Mouse (Mus musculus) CH12.LX (cell line): ENCODE data around the gene Pus7l. TPM values are rescaled to one million over a fixed set of nuclear protein-coding genes. Genes with fewer than 3 reads are reported as not detected.

Source experiments
- DNase-seq: peaks from one replicate; pipeline ENCODE4 v3.0.0-alpha.2; 2013; ENCODE audit errors: extremely low read depth
- H3K27ac ChIP-seq: 2 replicates; pipeline ENCODE4 v1.5.1; 2012; ENCODE audit warnings: low read depth, mild to moderate bottlenecking, control low read depth, moderate library complexity; ENCODE audit not compliant: insufficient read depth
- H3K27me3 ChIP-seq: replicated peaks from 2 replicates; pipeline ENCODE3; 2012; ENCODE audit warnings: inconsistent platforms
- H3K36me3 ChIP-seq, 2 experiments: replicated peaks in 1 of 2; 2 replicates each; pipeline versions ENCODE3 to v1.6.1; 2012; ENCODE audit warnings: inconsistent platforms in 1 of 2, low read length in 1 of 2, mild to moderate bottlenecking in 1 of 2, mixed read lengths in 1 of 2, moderate library complexity in 1 of 2; ENCODE audit not compliant: control insufficient read depth in 1 of 2, insufficient read depth in 1 of 2
- H3K4me1 ChIP-seq, 2 experiments: 2 replicates each; pipeline ENCODE4 v1.6.1; 2012; ENCODE audit warnings: inconsistent platforms in 1 of 2, moderate library complexity in 1 of 2; ENCODE audit not compliant: insufficient read depth in 2 of 2, control insufficient read depth in 1 of 2
- H3K4me2 ChIP-seq: 2 replicates; pipeline ENCODE4 v1.6.1; 2012; ENCODE audit warnings: low read depth, mild to moderate bottlenecking, control low read depth; ENCODE audit not compliant: poor library complexity, insufficient read depth, severe bottlenecking
- H3K4me3 ChIP-seq, 3 experiments: fragments of 150-350 bp in 1 of 3; sonication (generic) in 1 of 3; replicated peaks in 1 of 3; 2 replicates each; pipeline versions ENCODE3 to v1.5.1; 2011 to 2012; ENCODE audit warnings: low read depth in 2 of 3, low read length in 2 of 3, mild to moderate bottlenecking in 2 of 3, moderate library complexity in 2 of 3, control low read depth in 1 of 3, improper control_type of control experiment in 1 of 3, inconsistent platforms in 1 of 3, mixed read lengths in 1 of 3; ENCODE audit not compliant: poor library complexity in 1 of 3
- H3K79me2 ChIP-seq: replicated peaks from 2 replicates; pipeline ENCODE4 v1.6.1; 2012; ENCODE audit warnings: mild to moderate bottlenecking, moderate library complexity; ENCODE audit not compliant: control insufficient read depth, poor library complexity, insufficient read depth, severe bottlenecking; ENCODE audit errors: extremely low read depth
- H3K9ac ChIP-seq: 2 replicates; pipeline ENCODE4 v1.6.1; 2012; ENCODE audit warnings: low read depth, mild to moderate bottlenecking, control low read depth, moderate library complexity; ENCODE audit not compliant: insufficient read depth
- H3K9me3 ChIP-seq: replicated peaks from 2 replicates; pipeline ENCODE3; 2012; ENCODE audit warnings: low read length, inconsistent platforms, mixed read lengths
- BHLHE40 ChIP-seq: IDR thresholded peaks from 2 replicates; pipeline ENCODE4 v1.6.1; 2011; ENCODE audit warnings: mild to moderate bottlenecking, low read depth, low read length, improper control_type of control experiment
- CHD2 ChIP-seq: IDR thresholded peaks from 2 replicates; pipeline ENCODE4 v1.6.1; 2011; ENCODE audit warnings: low read length, improper control_type of control experiment
- CTCF ChIP-seq, 2 experiments: IDR thresholded peaks in 1 of 2; conservative IDR thresholded peaks in 1 of 2; 2 replicates each; pipeline ENCODE4 v1.5.1; 2011 to 2012; ENCODE audit warnings: low read depth in 2 of 2, low read length in 2 of 2, improper control_type of control experiment in 1 of 2, inconsistent platforms in 1 of 2, mild to moderate bottlenecking in 1 of 2, moderate library complexity in 1 of 2
- ELF1 ChIP-seq: IDR thresholded peaks from 2 replicates; pipeline ENCODE4 v1.6.1; 2014; ENCODE audit warnings: low read depth, mild to moderate bottlenecking, inconsistent platforms, low read length, improper control_type of control experiment
- EP300 ChIP-seq: IDR thresholded peaks from 2 replicates; pipeline ENCODE4 v1.6.1; 2011; ENCODE audit warnings: low read length, improper control_type of control experiment
- GABPA ChIP-seq: IDR thresholded peaks from 2 replicates; pipeline ENCODE4 v1.6.1; 2012; ENCODE audit warnings: low read depth, low read length, improper control_type of control experiment, inconsistent platforms; ENCODE audit not compliant: insufficient replicate concordance
- HCFC1 ChIP-seq: IDR thresholded peaks from 2 replicates; pipeline ENCODE4 v1.6.1; 2012; ENCODE audit warnings: low read depth, mild to moderate bottlenecking, inconsistent platforms, low read length, improper control_type of control experiment
- IRF4 ChIP-seq: IDR thresholded peaks from 2 replicates; pipeline ENCODE4 v1.6.1; 2014; ENCODE audit warnings: low read depth, mild to moderate bottlenecking, inconsistent platforms, low read length, improper control_type of control experiment
- JUN ChIP-seq: IDR thresholded peaks from 2 replicates; pipeline ENCODE4 v1.6.1; 2011; ENCODE audit warnings: low read depth, mild to moderate bottlenecking, low read length, improper control_type of control experiment, moderate library complexity; ENCODE audit not compliant: insufficient read depth
- KAT2A ChIP-seq: IDR thresholded peaks from 2 replicates; pipeline ENCODE4 v1.6.1; 2012; ENCODE audit warnings: low read length, improper control_type of control experiment, inconsistent platforms; ENCODE audit not compliant: insufficient replicate concordance
- MAFK ChIP-seq: IDR thresholded peaks from 2 replicates; pipeline ENCODE4 v1.6.1; 2011; ENCODE audit warnings: low read length, improper control_type of control experiment; ENCODE audit not compliant: insufficient replicate concordance
- MAX ChIP-seq: IDR thresholded peaks from 2 replicates; pipeline ENCODE4 v1.6.1; 2011; ENCODE audit warnings: low read length, improper control_type of control experiment
- MAZ ChIP-seq: IDR thresholded peaks from 2 replicates; pipeline ENCODE4 v1.6.1; 2012; ENCODE audit warnings: low read depth, mild to moderate bottlenecking, inconsistent platforms, low read length, improper control_type of control experiment, moderate library complexity
- MEF2A ChIP-seq: IDR thresholded peaks from 2 replicates; pipeline ENCODE4 v1.6.1; 2014; ENCODE audit warnings: low read depth, mild to moderate bottlenecking, inconsistent platforms, low read length, improper control_type of control experiment, borderline replicate concordance
- MXI1 ChIP-seq: IDR thresholded peaks from 2 replicates; pipeline ENCODE4 v1.6.1; 2011; ENCODE audit warnings: mild to moderate bottlenecking, low read depth, low read length, improper control_type of control experiment
- MYC ChIP-seq: IDR thresholded peaks from 2 replicates; pipeline ENCODE4 v1.6.1; 2011; ENCODE audit warnings: low read depth, mild to moderate bottlenecking, improper control_type of control experiment, low read length
- PAX5 ChIP-seq: IDR thresholded peaks from 2 replicates; pipeline ENCODE4 v1.6.1; 2012; ENCODE audit warnings: low read length, inconsistent platforms, mixed read lengths
- POLR2A ChIP-seq: IDR thresholded peaks from 2 replicates; pipeline ENCODE4 v1.6.1; 2011; ENCODE audit warnings: low read depth, mild to moderate bottlenecking, improper control_type of control experiment, low read length
- POLR2AphosphoS2 ChIP-seq: IDR thresholded peaks from 2 replicates; pipeline ENCODE4 v1.6.1; 2011; ENCODE audit warnings: low read depth, low read length, improper control_type of control experiment
- SMC3 ChIP-seq: IDR thresholded peaks from 2 replicates; pipeline ENCODE4 v1.6.1; 2011; ENCODE audit warnings: low read depth, low read length, improper control_type of control experiment
- TBP ChIP-seq: conservative IDR thresholded peaks from 2 replicates; pipeline ENCODE4 v1.6.1; 2011; ENCODE audit warnings: low read depth, low read length, improper control_type of control experiment
- TCF12 ChIP-seq: IDR thresholded peaks from 2 replicates; pipeline ENCODE4 v1.6.1; 2014; ENCODE audit warnings: low read depth, mild to moderate bottlenecking, inconsistent platforms, low read length, improper control_type of control experiment
- UBTF ChIP-seq: IDR thresholded peaks from 2 replicates; pipeline ENCODE4 v1.6.1; 2012; ENCODE audit warnings: low read depth, mild to moderate bottlenecking, inconsistent platforms, low read length, improper control_type of control experiment, moderate library complexity
- USF1 ChIP-seq: IDR thresholded peaks from 2 replicates; pipeline ENCODE4 v1.6.1; 2014; ENCODE audit warnings: low read depth, mild to moderate bottlenecking, inconsistent platforms, low read length, improper control_type of control experiment
- USF2 ChIP-seq: conservative IDR thresholded peaks from 2 replicates; pipeline ENCODE4 v1.6.1; 2011; ENCODE audit warnings: low read depth, low read length, improper control_type of control experiment
- ZMIZ1 ChIP-seq: IDR thresholded peaks from 2 replicates; pipeline ENCODE4 v1.6.1; 2012; ENCODE audit warnings: low read depth, mild to moderate bottlenecking, inconsistent platforms, low read length, improper control_type of control experiment
- ZNF384 ChIP-seq: IDR thresholded peaks from 2 replicates; pipeline ENCODE4 v1.6.1; 2012; ENCODE audit warnings: low read depth, low read length, improper control_type of control experiment, inconsistent platforms
- dilution Hi-C: fragments of 300-500 bp; cut with MboI; formaldehyde crosslinking; loops from 2 replicates; pipeline ENCODE4 v1.14.3; 2020; ENCODE audit warnings: low sequenced_read_pairs; ENCODE audit not compliant: extremely low pct_unique_long_range_greater_than_20kb, extremely low pct_ligation_motif_present
- in situ Hi-C: fragments of 300-500 bp; cut with MboI; formaldehyde crosslinking; loops from 3 replicates; pipeline ENCODE4 v1.14.3; 2019; ENCODE audit warnings: low sequenced_read_pairs, low pct_ligation_motif_present, low pct_unique_long_range_greater_than_20kb, mixed read lengths
- polyA plus RNA-seq: library from polyadenylated mRNA; unstranded; fragments of >175 nt; gene quantifications from 2 replicates; pipeline ENCODE4 v1.2.1, GENCODE M21; 2012; ENCODE audit warnings: low read depth; ENCODE audit not compliant: insufficient read length
- total RNA-seq, 2 experiments: library from RNA; depleted of rRNA; stranded (reverse); fragments of 300-350 nt in 1 of 2; fragments of >200 nt in 1 of 2; gene quantifications; 2 replicates each; pipeline ENCODE4 v1.2.3; 2012 to 2014

Gene Pus7l
- total and polyA plus RNA-seq, 3 experiments, result 14.8 to 16.9 (median 15.2) TPM

DNA sequence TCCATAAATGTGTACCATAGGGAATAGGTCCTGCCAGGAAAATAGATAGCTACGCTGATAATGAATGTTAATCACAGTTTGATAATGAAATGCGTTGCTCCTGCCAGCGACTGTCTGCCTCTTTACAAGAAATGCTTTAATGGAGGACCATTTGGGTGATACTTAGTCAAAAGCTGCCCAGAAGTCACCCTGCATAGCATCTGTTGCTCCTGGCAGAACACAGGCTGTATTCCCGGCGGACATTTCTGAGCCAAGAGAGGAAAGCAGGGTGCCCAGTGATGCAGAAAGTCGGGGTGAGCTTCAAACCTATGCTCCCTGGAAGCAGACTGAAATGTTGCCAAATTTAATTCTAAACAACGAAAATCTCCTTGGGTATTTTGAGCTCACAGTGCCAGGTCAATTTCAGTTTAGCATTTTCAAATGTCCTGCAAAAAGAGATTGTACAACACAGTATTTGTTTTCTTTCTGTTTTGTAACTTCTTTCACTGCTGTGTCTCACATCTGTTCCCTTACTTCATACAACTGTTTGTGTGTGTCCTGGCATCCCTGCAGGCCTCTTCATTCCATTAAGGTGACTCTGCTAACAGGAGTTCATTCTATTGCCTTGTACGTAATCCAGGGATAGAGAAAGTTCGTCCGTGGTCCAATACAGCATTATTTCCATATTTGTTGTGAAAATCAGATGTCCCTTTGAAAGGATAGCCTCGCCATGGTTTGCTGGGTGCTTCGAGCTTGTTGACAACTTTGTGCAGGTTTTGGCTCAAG lies 39.7 kb downstream of the Pus7l start:
- no peaks in the 10 kb centered on the region for H3K36me3 ChIP-seq
- TF ChIP-seq JUN, result no peak
- TF ChIP-seq POLR2AphosphoS2, result no peak
- no peak for TF ChIP-seq USF1
- TF ChIP-seq PAX5, result no peak
- no peak for TF ChIP-seq MAFK
- no peak for TF ChIP-seq POLR2A
- TF ChIP-seq IRF4, result no peak
- TF ChIP-seq MXI1, result no peak
- no peak for TF ChIP-seq EP300
- no peak for TF ChIP-seq SMC3
- TF ChIP-seq USF2, result no peak
- TF ChIP-seq MEF2A, result no peak
- no peak for TF ChIP-seq ZMIZ1
- TF ChIP-seq TBP, result no peak
- no peak for TF ChIP-seq BHLHE40
- no peak for TF ChIP-seq KAT2A
- TF ChIP-seq CTCF (conservative IDR thresholded peaks at IDR 0.05 in 1 of 2, IDR thresholded peaks at IDR 0.05 in 1 of 2; ENCODE audit: low read depth in 2 of 2, low read length in 2 of 2), result no peak

GRCm38 (mm10) chr15:94499260-94499659 lies 44.1 kb downstream of the Pus7l start:
- Histone ChIP-seq H3K27ac (no peak overlapping the region), H3K4me3 (no peak overlapping the region), H3K4me1 (no peaks in the 10 kb centered on the region), H3K9me3 (no peaks in the 10 kb centered on the region), H3K27me3 (no peaks in the 10 kb centered on the region), H3K79me2 (no peaks in the 10 kb centered on the region), H3K9ac (no peak overlapping the region)
- dilution Hi-C loops, result no loop called here
- no peak for TF ChIP-seq MXI1
- no peak for TF ChIP-seq CHD2
- TF ChIP-seq TCF12, result no peak
- no peak for TF ChIP-seq ELF1
- TF ChIP-seq GABPA, result no peak
- TF ChIP-seq CTCF (conservative IDR thresholded peaks at IDR 0.05 in 1 of 2, IDR thresholded peaks at IDR 0.05 in 1 of 2; ENCODE audit: low read depth in 2 of 2, low read length in 2 of 2), result no peak
- no peak for TF ChIP-seq MAX
- no peak for TF ChIP-seq SMC3
- no peak for TF ChIP-seq MAFK
- TF ChIP-seq ZMIZ1, result no peak
- TF ChIP-seq MYC, result no peak
- TF ChIP-seq UBTF, result no peak
- TF ChIP-seq HCFC1, result no peak
- TF ChIP-seq POLR2A, result no peak
- TF ChIP-seq POLR2AphosphoS2, result no peak
- TF ChIP-seq MAZ, result no peak
- TF ChIP-seq EP300, result no peak
- no peak for TF ChIP-seq ZNF384
- no peak for TF ChIP-seq IRF4
- TF ChIP-seq, all 38 proteins: peak for 0
- H3K4me2 ChIP-seq, result no peak overlapping the region
- in situ Hi-C loops, result no loop called here
- no peak for DNase-seq
- H3K36me3 ChIP-seq, result no peaks in the 10 kb centered on the region

More for the DNA sequence above, 39.7 kb downstream of the Pus7l start:
- H3K4me1 ChIP-seq, result no peaks in the 10 kb centered on the region
- H3K27ac ChIP-seq, result no peak overlapping the region
- dilution Hi-C loops (no loop called here), in situ Hi-C loops (no loop called here)
- H3K9ac ChIP-seq, result no peak overlapping the region
- no peaks in the 10 kb centered on the region for H3K27me3 ChIP-seq
- H3K4me3 ChIP-seq, result no peak overlapping the region
- no peaks in the 10 kb centered on the region for H3K79me2 ChIP-seq
- DNase-seq, result no peak
- no peak overlapping the region for H3K4me2 ChIP-seq
- peaks cover 5% of the 10 kb centered on the region for H3K9me3 ChIP-seq
